Mouse (Mus musculus): ENCODE results near the gene Zhx3.

Zhx3 gene

GRCm38 (mm10) chr2:160760433-160761184, 112.2 kb downstream of the Zhx3 start:
- no peak for DNase-seq (ENCODE audit: low spot score)

GRCm38 (mm10) chr2:160756583-160757203, 116.1 kb downstream of the Zhx3 start:
- DNase-seq (ENCODE audit: low spot score) = no peak

- no peak for DNase-seq (ENCODE audit: low spot score)
These were observed 125.7 kb downstream of the Zhx3 start for GRCm38 (mm10) chr2:160747075-160747474.

- DNase-seq (ENCODE audit: low spot score) = no peak
These were observed 126.2 kb downstream of the Zhx3 start for GRCm38 (mm10) chr2:160746637-160747036.

- DNase-seq (ENCODE audit: low spot score) = no peak
These were observed 127.3 kb downstream of the Zhx3 start for GRCm38 (mm10) chr2:160745497-160745896.

GRCm38 (mm10) chr2:160744823-160745210, 128.0 kb downstream of the Zhx3 start:
- no peak for DNase-seq (ENCODE audit: low spot score)

GRCm38 (mm10) chr2:160744040-160744822, 128.6 kb downstream of the Zhx3 start:
- no peak for DNase-seq (ENCODE audit: low spot score)

GRCm38 (mm10) chr2:160742161-160742609, 130.6 kb downstream of the Zhx3 start:
- DNase-seq (ENCODE audit: low spot score) = no peak

GRCm38 (mm10) chr2:160741580-160741979, 131.2 kb downstream of the Zhx3 start:
- DNase-seq (ENCODE audit: low spot score) = no peak

- no peak for DNase-seq (ENCODE audit: low spot score)
These were observed 132.2 kb downstream of the Zhx3 start for GRCm38 (mm10) chr2:160740521-160741156.

- DNase-seq (ENCODE audit: low spot score) = no peak
These were observed 133.0 kb downstream of the Zhx3 start for GRCm38 (mm10) chr2:160739647-160740356.

- no peak for DNase-seq (ENCODE audit: low spot score)
These were observed 134.4 kb downstream of the Zhx3 start for GRCm38 (mm10) chr2:160738354-160738753.

- no peak for DNase-seq (ENCODE audit: low spot score)
These were observed 136.3 kb downstream of the Zhx3 start for GRCm38 (mm10) chr2:160736466-160736865.

- no peak for DNase-seq (ENCODE audit: low spot score)
These were observed 137.0 kb downstream of the Zhx3 start for GRCm38 (mm10) chr2:160735706-160736310.

- DNase-seq (ENCODE audit: low spot score) = no peak
These were observed 138.5 kb downstream of the Zhx3 start for GRCm38 (mm10) chr2:160734331-160734730.

- DNase-seq (ENCODE audit: low spot score) = no peak
These were observed 139.7 kb downstream of the Zhx3 start for GRCm38 (mm10) chr2:160733131-160733531.

- no peak for DNase-seq (ENCODE audit: low spot score)
These were observed 140.3 kb downstream of the Zhx3 start for GRCm38 (mm10) chr2:160732420-160732995.

GRCm38 (mm10) chr2:160731839-160732261, 140.9 kb downstream of the Zhx3 start:
- DNase-seq (ENCODE audit: low spot score) = no peak

- peak; percentile 61 for DNase-seq (ENCODE audit: low spot score)
These were observed 141.5 kb downstream of the Zhx3 start, which contains the start of gene Plcg1 for GRCm38 (mm10) chr2:160731117-160731838. Gene Plcg1, plus strand, starts transcription at chr2:160731300.

GRCm38 (mm10) chr2:160730797-160731116, 142.0 kb downstream of the Zhx3 start:
- DNase-seq (ENCODE audit: low spot score) = no peak
